Mouse (Mus musculus): ENCODE data around the gene Speer4f2. TPM values are rescaled to one million over a fixed set of nuclear protein-coding genes. Genes with fewer than 3 reads are reported as not detected.

Speer4f2 gene
- polyA plus RNA-seq, 2 experiments = not detected

GRCm38 (mm10) chr5:17403584-17403983, 30.6 kb downstream of the Speer4f2 start:
- DNase-seq (ENCODE audit: low spot score) (peak; percentile 7), ATAC-seq (ENCODE audit: low FRiP score, low read depth) (no peak)
- no peak for TF ChIP-seq POLR2A (IDR thresholded peaks at IDR 0.05; ENCODE audit: borderline replicate concordance, extremely low read depth, insufficient read depth, insufficient read length)
- Histone ChIP-seq H3K36me3 (ENCODE audit: control insufficient read depth, insufficient read depth, low read length) (no peaks in the 10 kb centered on the region), H3K4me2 (replicated peaks; ENCODE audit: low read depth, low read length, severe bottlenecking) (no peak overlapping the region), H3K4me3 (replicated peaks; ENCODE audit: low read length) (no peak overlapping the region), H3K9ac (ENCODE audit: low read depth, low read length, severe bottlenecking) (no peak overlapping the region), H3K4me1 (ENCODE audit: control insufficient read depth, insufficient read depth, low read length) (no peaks in the 10 kb centered on the region), H3K9me3 (ENCODE audit: control insufficient read depth, low read length) (no peaks in the 10 kb centered on the region), H3K27me3 (ENCODE audit: control insufficient read depth, insufficient read depth, low read length) (no peaks in the 10 kb centered on the region), H3K27ac (replicated peaks; ENCODE audit: low read depth, low read length) (no peak overlapping the region)

DNA sequence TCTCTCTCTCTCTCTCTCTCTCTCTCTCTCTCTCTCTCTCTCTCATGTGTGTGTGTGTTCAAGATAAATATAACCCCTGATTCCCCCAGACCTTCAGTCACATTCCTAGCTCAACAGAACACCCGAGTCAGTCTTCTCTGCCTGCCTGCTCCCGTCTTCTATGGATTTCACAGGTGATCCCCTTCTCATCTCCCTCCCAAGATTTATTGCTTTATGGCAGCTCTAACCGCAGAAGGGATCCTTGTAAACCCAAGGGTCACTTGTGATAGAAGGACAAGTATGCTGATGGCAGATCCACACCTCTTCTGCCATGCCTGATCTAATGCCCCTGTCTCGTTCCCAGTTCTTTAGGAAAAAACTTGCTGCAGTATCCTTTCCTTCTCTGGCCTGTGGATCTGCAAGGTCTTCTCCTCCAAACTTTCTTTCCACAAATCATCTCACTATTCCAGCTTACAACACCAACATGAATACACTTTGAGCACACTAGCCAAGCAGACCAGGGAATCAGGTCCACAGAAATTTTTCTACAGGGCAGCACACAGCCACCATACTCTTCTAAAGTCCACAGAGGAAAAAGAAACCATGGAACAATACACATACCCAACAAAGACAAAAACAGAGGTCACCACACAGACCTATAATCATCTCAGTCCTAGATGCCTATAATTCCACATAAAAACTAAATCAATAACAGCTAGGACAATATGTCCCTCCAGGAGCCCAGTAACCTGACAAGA, 36.1 kb downstream of the Speer4f2 start:
- H3K27me3 ChIP-seq (ENCODE audit: control insufficient read depth, insufficient read depth, low read length) = no peaks in the 10 kb centered on the region
- H3K4me1 ChIP-seq (ENCODE audit: control insufficient read depth, insufficient read depth, low read length) = no peaks in the 10 kb centered on the region
- ATAC-seq (ENCODE audit: low FRiP score, low read depth) = no peak
- no peaks in the 10 kb centered on the region for H3K36me3 ChIP-seq (ENCODE audit: control insufficient read depth, insufficient read depth, low read length)
- H3K27ac ChIP-seq (replicated peaks; ENCODE audit: low read depth, low read length) = no peak overlapping the region
- no peak overlapping the region for H3K4me3 ChIP-seq (replicated peaks; ENCODE audit: low read length)
- no peak overlapping the region for H3K9ac ChIP-seq (ENCODE audit: low read depth, low read length, severe bottlenecking)
- H3K4me2 ChIP-seq (replicated peaks; ENCODE audit: low read depth, low read length, severe bottlenecking) = no peak overlapping the region
- 0 out of 2 replicates have a peak, but pooled peaks cover 4% of the 10 kb centered on the region for H3K9me3 ChIP-seq (ENCODE audit: control insufficient read depth, low read length)
- 12% methylated on average over 4 of the region's 4 CpGs for WGBS
- TF ChIP-seq POLR2A (IDR thresholded peaks at IDR 0.05; ENCODE audit: borderline replicate concordance, extremely low read depth, insufficient read depth, insufficient read length) = no peak
- no peak for DNase-seq (ENCODE audit: low spot score)

- H3K9me3 ChIP-seq (ENCODE audit: control insufficient read depth, low read length) = no peaks in the 10 kb centered on the region
- no peaks in the 10 kb centered on the region for H3K36me3 ChIP-seq (ENCODE audit: control insufficient read depth, insufficient read depth, low read length)
- H3K27ac ChIP-seq (replicated peaks; ENCODE audit: low read depth, low read length) = no peak overlapping the region
- no peak overlapping the region for H3K4me3 ChIP-seq (replicated peaks; ENCODE audit: low read length)
- H3K27me3 ChIP-seq (ENCODE audit: control insufficient read depth, insufficient read depth, low read length) = no peaks in the 10 kb centered on the region
- ATAC-seq (ENCODE audit: low FRiP score, low read depth) (no peak), DNase-seq (ENCODE audit: low spot score) (no peak)
- 76% methylated on average over 2 of the region's 2 CpGs for WGBS
- no peak overlapping the region for H3K4me2 ChIP-seq (replicated peaks; ENCODE audit: low read depth, low read length, severe bottlenecking)
- no peak overlapping the region for H3K9ac ChIP-seq (ENCODE audit: low read depth, low read length, severe bottlenecking)
- H3K4me1 ChIP-seq (ENCODE audit: control insufficient read depth, insufficient read depth, low read length) = no peaks in the 10 kb centered on the region
- no peak for TF ChIP-seq POLR2A (IDR thresholded peaks at IDR 0.05; ENCODE audit: borderline replicate concordance, extremely low read depth, insufficient read depth, insufficient read length)
These were observed 44.2 kb downstream of the Speer4f2 start for GRCm38 (mm10) chr5:17417201-17417600.

DNA sequence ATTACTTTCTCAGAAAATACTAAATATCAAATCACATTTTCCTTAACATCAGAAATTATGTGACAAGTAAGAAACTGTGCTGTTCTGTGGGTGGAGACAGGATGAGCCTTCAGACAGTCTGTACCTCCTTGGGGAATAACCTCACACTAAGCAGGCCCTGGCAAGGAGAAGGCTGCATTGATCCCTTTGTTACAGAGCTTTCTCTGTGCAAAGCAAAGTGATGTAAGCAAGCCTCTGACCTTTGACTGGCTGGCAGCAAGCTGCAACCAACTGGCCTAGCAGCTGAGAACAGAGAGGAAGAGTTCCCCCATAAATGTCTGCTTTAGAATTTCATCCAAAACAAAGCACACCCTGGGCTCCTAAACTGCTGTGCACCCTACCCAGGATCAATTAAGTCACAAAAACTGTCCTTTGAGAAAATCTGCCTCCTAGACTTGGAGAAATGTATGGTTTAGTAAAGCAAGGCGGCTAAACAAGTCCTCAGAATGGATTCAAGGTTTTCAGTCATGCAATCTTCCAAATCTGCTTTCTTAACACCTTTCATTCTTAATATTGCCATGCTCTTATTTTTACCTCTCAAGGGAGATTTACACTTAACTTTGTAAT, 46.3 kb downstream of the Speer4f2 start:
- no peaks in the 10 kb centered on the region for H3K4me1 ChIP-seq (ENCODE audit: control insufficient read depth, insufficient read depth, low read length)
- no peak for ATAC-seq (ENCODE audit: low FRiP score, low read depth)
- no peak for TF ChIP-seq POLR2A (IDR thresholded peaks at IDR 0.05; ENCODE audit: borderline replicate concordance, extremely low read depth, insufficient read depth, insufficient read length)
- H3K4me3 ChIP-seq (replicated peaks; ENCODE audit: low read length) = no peak overlapping the region
- H3K9me3 ChIP-seq (ENCODE audit: control insufficient read depth, low read length) = no peaks in the 10 kb centered on the region
- H3K4me2 ChIP-seq (replicated peaks; ENCODE audit: low read depth, low read length, severe bottlenecking) = no peak overlapping the region
- WGBS = 72% methylated on average over 1 of the region's 1 CpGs
- DNase-seq (ENCODE audit: low spot score) = peak; percentile 22
- no peak overlapping the region for H3K27ac ChIP-seq (replicated peaks; ENCODE audit: low read depth, low read length)
- no peaks in the 10 kb centered on the region for H3K27me3 ChIP-seq (ENCODE audit: control insufficient read depth, insufficient read depth, low read length)
- H3K36me3 ChIP-seq (ENCODE audit: control insufficient read depth, insufficient read depth, low read length) = no peaks in the 10 kb centered on the region
- H3K9ac ChIP-seq (ENCODE audit: low read depth, low read length, severe bottlenecking) = no peak overlapping the region

DNA sequence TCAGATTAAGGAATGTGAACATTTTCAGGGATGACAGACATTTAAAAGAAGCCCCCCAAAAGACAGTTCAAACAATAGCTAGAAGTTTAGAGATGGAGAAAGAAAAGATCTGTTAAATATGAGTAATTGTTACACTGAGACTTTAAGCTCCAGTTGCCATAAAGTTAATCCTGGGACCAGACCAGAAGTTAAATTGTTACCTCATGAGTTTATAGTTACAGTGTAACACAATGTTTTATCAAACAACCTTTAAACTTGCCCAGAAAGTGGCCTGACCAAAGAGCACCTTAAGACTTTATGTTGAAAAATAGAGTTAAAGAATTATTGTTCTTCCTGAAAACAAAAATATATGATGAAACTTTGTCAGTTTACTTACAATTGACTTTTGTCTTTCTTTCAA, 46.9 kb downstream of the Speer4f2 start:
- Histone ChIP-seq H3K9ac (ENCODE audit: low read depth, low read length, severe bottlenecking) (no peak overlapping the region), H3K4me2 (replicated peaks; ENCODE audit: low read depth, low read length, severe bottlenecking) (no peak overlapping the region), H3K4me1 (ENCODE audit: control insufficient read depth, insufficient read depth, low read length) (no peaks in the 10 kb centered on the region), H3K4me3 (replicated peaks; ENCODE audit: low read length) (no peak overlapping the region), H3K27ac (replicated peaks; ENCODE audit: low read depth, low read length) (no peak overlapping the region), H3K9me3 (ENCODE audit: control insufficient read depth, low read length) (no peaks in the 10 kb centered on the region), H3K36me3 (ENCODE audit: control insufficient read depth, insufficient read depth, low read length) (no peaks in the 10 kb centered on the region), H3K27me3 (ENCODE audit: control insufficient read depth, insufficient read depth, low read length) (no peaks in the 10 kb centered on the region)
- no peak for ATAC-seq (ENCODE audit: low FRiP score, low read depth)
- no peak for TF ChIP-seq POLR2A (IDR thresholded peaks at IDR 0.05; ENCODE audit: borderline replicate concordance, extremely low read depth, insufficient read depth, insufficient read length)
- no peak for DNase-seq (ENCODE audit: low spot score)

Data from limb, embryonic 14.5 days (tissue).